Mouse (Mus musculus): Measurements from ENCODE around the gene Taf5l.
A peak's percentile ranks its signal among the peaks of the same experiment; 100 is the strongest.
"Not testable (repeated sequence)": the region's sequence is repeated elsewhere in the genome, so short reads cannot be mapped to it uniquely, and the experiment has no call there.

Taf5l gene

DNA sequence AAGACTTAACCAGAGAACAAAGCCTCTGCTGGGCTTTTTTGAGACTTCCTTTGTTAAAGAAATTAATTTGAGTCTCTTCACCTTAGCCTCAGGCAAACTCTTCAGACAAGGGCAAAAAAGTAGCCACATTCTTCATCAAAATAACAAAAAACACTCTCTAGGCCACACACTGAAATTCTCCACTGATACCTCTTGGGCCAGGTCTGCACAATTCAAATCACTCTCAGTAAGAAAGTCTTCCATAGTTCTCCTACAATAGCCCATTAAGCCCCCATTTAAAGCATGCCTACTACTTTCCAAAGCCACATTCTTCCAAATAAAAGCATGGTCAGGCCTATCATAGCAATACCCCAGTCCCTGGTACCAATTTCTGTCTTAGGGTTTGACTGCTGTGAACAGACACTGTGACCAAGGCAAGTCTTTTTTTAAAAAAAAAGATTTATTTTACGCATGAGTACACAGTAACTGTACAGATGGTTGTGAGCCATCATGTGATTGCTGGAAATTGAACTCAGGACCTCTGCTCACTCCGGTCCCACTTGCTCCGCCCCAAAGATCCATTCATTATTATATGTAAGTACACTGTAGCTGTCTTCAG lies 9.1 kb downstream of the Taf5l start:
- no peak for DNase-seq

GRCm38 (mm10) chr8:124011580-124011979 lies 9.6 kb downstream of the Taf5l start:
- DNase-seq, result no peak

DNA sequence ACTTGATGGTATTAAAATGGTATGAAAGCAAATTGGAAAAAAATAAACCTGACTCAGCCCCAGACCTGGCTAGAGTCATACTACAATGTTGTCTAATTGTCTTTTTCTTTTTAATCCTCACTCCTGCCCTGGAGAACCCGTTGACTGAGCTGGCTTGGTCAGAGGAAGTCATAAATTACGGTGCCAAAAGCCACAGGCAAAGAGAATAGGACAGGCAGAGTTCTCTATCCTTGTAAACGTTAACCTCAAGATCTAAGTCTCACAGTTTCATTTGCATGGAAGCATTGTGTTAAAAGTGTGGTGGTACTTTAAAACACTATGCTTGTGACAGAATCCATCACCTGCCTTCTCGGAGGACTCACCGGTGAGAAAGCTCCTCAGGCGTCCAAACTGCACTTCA lies 13.4 kb downstream of the Taf5l start:
- DNase-seq, result no peak

GRCm38 (mm10) chr8:124002546-124003108 lies 18.6 kb downstream of the Taf5l start:
- no peak for DNase-seq

- DNase-seq, result no peak
Observed at GRCm38 (mm10) chr8:123999568-123999967, 21.6 kb downstream of the Taf5l start.

GRCm38 (mm10) chr8:123993997-123994396 lies 27.2 kb downstream of the Taf5l start:
- no peak for DNase-seq

DNA sequence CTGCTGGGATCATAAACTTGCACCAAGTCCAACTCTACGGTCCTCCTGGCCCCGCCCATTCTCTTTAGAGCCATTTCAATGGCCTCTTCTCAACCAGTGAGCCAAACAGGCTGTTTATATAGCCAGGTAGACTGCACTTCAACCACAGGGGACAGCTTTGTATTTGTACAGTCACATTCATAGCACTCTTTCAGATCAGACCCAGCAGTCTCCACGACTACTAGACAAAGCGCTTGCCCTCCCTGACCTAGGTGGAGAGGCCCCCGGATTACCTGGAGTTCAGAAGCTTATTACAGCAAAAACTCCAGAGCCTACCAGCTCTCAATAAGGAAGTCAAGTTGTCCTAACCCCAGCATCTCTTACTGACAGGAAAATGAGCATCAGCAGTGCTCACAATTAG lies 27.6 kb downstream of the Taf5l start:
- DNase-seq, result no peak

DNA sequence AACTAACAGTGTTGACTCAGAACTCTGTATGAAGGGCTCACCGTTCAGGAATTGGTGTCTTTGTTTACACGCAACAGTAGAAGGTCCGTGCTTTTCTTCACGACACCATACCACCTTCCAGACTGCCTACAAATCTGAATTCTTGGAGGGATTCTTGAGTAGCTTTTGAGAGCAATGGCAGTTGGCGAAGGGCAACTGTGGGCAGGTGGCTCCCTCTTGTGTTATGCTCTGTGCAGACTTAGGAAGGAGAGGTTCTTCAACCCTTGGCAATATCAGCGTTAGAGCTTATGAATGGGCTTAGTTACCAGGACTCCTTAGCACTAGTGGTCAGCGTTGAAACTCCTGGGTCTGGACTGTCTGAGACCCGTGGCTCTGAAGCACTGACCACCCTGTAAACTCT lies 28.6 kb downstream of the Taf5l start:
- no peak for DNase-seq

DNA sequence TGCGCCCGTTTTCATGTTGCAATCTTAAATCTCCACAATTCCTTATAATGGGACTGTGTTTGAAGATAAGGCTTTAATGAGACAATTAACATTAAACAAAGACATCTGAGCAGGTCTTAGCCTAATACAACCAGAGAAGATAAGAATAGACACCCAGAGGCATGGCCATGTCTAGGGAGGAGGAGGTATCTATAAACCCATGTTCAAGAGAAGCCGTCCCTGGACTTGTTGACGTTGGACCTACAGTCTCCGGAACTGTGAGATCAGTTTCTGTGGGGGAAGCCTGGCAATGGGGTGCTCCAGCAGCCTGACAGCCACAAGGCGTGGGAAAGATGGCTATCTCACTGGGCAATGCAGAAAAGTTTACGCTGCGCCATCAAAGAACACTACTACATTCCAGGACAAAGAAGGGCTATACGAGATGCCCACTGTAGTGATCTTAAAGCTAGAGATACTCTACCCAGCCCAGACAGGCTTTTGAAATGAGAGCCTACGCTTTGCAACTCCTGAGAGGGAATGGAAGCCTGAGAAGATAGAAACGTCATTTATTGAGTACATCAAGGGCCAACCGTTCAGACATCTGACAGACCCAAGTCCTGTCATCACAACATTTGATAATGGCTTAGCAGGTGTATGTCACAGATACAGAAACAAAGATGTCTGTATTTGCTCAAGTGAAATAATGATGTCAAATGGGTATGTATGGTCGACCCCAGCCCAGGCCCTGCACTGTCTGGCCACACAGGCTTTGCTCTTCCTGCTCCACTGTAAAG lies 30.7 kb downstream of the Taf5l start:
- DNase-seq, result no peak

DNA sequence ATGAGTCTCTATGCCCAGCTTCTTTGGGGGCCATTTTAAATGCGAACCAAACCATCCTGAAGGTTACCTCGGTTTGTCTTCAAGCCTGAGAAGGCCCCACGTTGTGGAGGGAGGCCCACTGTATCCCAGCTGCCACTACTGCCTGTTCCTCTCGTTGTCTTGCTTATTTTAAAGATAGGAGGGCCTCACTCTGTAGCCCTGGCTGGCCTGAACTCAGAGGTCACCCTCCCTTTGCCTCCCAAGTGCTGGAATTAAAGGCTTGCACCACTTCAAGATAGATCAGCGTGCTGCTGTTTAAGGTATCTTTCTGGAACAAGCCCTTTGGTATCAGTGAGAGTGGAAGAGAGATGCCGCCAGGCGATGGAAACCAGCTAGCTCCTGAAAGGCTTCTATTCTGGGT lies 32.1 kb downstream of the Taf5l start:
- no peak for DNase-seq

GRCm38 (mm10) chr8:123988605-123989038 lies 32.6 kb downstream of the Taf5l start:
- DNase-seq, result no peak

- DNase-seq, result peak; percentile 89
Observed at GRCm38 (mm10) chr8:123982826-123983400, 38.3 kb downstream of the Taf5l start, which contains the start of gene Abcb10. Gene Abcb10, minus strand, starts transcription at chr8:123983122.

- peak; percentile 47 for DNase-seq
Observed at GRCm38 (mm10) chr8:123982291-123982793, 38.9 kb downstream of the Taf5l start.

DNA sequence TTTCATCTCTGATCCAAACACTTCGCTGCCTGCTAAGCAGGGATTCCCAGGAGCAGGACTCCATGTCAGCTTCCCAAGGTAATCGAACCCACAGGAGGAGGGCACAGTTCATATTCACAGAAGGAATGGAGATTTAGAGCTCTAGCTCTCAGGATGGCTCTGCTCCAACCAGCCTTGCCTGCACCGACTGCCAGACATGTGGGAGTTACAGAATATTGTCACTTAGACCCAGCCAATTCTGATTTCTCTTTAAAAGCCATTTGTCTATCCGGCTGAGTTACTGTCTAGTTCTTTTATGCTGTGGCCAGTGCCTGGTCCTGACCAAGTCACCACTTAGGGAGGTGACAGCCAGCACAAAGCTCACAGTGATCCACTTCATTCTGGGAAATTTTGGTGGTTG lies 39.5 kb downstream of the Taf5l start:
- peak; percentile 19 for DNase-seq

GRCm38 (mm10) chr8:123980239-123980638 lies 41.0 kb downstream of the Taf5l start:
- no peak for DNase-seq

- DNase-seq, result no peak
Observed at GRCm38 (mm10) chr8:123978926-123979325, 42.3 kb downstream of the Taf5l start.

DNA sequence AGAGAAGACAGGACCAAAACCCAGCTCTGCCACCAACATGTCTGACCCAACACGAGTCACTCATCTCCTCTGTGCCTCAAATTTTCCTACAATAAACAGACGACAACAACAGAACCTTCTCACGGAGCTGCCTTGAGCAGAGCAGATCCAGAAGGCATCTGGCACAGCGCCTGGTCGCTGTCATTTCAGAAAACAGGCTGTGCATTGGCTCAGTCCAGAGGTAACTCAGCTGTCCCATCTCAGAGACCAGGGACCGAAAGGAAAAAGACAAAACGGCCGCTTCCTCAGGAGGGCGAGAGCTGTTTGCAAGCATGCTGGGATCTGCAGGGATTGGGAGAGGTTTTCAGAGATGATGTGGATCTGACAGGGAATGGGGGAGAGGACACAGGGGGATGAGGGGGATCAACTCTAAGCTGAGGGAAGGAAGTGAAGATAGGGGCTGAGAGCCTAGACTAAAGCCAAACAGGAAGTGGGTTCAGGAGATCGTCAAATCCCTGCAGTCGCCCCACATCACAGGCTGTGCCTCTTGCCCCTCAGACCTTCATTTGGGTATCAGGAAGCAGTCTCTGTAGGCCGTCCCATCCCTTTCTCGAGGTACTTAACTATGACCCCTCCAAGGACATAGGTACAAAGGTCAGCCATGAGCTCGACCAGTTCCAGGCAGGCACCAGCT lies 42.9 kb downstream of the Taf5l start:
- peak; percentile 22 for DNase-seq

DNA sequence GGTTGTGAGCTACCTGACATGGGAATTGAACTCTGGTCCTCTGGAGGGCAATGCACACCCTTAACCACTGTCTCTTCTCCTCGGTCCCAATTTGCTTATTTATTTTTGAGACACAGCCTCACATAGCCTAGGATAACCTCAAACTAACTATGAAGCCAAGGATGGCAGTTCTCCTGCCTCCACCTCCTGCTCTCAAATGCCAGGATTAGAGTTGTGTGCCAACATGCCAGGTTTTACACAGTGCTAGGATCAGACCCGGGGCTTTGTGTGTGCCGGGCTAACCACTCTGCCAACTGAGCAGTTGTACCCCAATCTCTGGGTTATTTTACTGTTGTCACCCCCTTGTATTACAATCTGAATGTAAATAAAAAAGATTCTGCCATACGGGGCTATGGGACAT lies 43.7 kb downstream of the Taf5l start:
- no peak for DNase-seq

DNA sequence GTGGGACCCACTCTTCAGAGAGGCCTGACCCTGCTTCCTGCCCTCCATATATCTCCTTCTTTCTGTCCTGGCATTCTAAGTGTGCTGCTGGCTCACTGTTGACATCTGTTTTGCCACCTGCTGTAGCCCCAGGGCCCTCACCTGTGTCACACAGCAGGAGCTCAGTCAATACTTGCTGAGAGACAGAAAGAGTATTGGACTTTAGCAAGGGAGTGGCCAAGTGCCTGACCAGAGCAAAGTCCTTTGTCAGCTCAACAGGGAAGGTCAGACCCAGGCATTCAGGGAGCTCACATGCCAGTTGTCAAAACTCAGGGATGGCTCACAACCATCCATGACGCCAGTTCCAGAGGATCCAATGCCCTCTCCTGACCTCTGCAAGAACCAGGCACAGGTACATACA lies 47.7 kb downstream of the Taf5l start:
- DNase-seq, result no peak

GRCm38 (mm10) chr8:123966896-123967295 lies 54.3 kb downstream of the Taf5l start:
- DNase-seq, result no peak

DNA sequence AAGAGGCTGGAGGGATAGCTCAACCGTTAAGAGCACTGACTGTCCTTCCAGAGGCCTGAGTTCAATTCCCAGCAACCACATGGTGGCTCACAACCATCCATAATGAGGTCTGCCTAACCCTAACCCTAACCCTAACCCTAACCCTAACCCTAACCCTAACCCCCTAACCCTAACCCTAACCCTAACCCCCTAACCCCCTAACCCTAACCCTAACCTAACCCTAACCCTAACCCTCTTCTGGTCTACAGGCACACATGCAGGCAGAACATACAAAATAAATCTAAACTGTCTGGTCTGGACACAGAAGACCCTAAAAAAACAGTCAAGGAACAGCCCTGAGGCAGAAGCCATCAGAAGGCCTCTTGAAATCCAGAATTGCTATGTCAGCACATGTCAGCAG lies 59.8 kb downstream of the Taf5l start:
- DNase-seq, result no peak

DNA sequence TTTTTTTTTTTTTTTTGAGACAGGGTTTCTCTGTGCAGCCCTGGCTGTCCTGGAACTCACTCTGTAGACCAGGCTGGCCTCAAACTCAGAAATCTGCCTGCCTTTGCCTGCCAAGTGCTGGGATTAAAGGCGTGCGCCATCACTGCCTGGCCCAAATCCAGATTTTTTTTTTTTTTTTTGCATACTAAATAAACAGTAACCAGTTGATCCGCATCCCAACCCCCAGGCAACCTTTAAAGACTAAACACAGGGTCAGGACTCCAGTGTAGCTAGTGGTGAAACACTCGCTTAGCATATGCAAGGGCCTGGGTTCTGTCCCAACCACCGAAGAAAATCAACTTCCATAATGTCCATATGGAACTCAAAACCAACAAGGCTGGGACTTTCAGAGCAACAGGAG lies 60.6 kb downstream of the Taf5l start:
- DNase-seq, result not testable (repeated sequence)

- DNase-seq, result no peak
Observed at GRCm38 (mm10) chr8:123960056-123960455, 61.1 kb downstream of the Taf5l start.

All from cerebellum, adult 8-10 months (tissue).